Mouse (Mus musculus): Measurements from ENCODE around the gene Gadd45a.
"Not testable (repeated sequence)": the region's sequence is repeated elsewhere in the genome, so short reads cannot be mapped to it uniquely, and the experiment has no call there.

Gadd45a gene

GRCm38 (mm10) chr6:67019001-67019400, 18.3 kb downstream of the Gadd45a start:
- not testable (repeated sequence) for DNase-seq (ENCODE audit: low spot score)

- no peak for DNase-seq (ENCODE audit: low spot score)
These were observed 18.9 kb downstream of the Gadd45a start for GRCm38 (mm10) chr6:67018365-67018764.

DNA sequence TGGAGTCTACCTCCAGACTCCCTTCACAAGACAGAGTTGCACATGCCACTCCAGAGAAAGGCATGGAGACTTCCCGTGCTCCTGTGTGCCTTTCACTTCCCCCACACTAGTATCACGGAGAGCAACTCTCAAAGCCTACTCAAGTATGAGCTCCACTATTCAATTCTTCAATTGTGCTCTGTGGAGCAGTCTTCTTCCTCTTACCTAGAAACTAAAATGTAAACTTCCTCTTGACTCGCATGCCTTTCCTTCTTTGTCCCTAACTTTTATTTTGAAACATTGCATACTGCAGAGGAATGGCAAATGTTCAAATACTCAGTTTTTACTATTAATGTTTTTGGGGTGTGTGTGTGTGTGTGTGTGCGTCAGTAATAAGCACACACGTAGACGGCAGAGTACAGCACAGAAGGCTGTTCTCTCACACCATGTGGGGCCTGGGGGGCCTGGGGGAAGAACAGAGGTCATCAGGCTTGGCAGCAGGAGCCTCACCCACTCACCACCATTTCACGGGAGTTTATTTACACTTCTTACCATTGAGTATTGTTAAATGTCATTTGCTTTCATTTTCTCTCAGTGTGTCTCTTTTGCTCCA, 20.6 kb downstream of the Gadd45a start:
- no peak for DNase-seq (ENCODE audit: low spot score)

GRCm38 (mm10) chr6:67015739-67016519, 21.3 kb downstream of the Gadd45a start:
- DNase-seq (ENCODE audit: low spot score), result no peak

DNA sequence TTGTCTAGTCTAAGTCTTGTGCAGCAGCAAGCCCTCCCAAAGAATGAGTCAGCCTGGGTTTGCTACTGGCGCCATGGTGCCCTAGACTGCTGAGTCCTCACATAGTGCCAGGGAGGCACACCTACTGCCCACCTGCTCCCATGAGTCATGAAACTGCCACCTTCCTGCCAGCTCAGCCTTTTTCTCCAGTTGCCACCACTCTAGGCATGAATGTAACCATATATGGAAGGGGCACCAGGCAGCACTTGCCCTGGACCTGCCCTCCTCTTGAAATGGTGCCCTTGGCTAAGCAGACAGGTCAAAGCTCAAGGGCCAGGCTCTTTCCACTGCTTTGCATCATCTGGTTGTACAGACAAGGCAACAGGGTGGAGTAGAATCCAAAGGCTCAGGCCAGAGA, 22.6 kb downstream of the Gadd45a start:
- no peak for DNase-seq (ENCODE audit: low spot score)

DNA sequence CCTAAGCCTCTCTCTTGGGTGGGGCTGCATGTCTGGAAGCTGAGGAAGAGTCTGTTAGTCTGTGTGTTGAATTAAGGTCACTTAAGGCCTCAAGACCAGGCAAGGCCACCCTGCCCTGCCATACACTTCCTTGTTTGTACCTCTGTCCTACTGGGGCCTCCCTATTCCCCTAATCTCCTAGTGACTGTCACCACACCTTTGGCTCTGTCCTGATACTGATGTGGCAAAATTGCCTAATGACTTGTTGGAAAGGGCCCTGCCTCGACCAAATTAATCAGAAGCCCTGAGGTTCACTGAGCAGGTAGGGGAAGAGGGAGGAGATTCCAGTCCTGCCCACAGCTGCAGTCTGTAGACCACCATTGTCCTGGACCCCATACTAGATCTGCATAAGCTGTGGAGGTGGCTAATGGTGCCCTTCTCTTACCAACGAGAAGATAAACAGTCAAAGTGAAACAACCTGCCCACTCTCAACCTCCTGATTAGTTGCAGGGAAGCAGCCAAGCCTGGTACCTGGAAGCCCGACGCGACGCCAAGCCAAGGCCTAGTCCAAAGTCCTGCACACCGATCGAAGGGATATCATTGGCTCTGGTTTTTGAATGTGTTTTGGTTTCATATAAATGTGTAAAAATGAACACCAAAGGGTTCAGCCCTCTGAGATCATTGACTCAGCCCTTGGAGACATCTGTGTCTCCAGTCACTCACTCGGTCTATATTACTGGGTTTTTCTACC, 23.1 kb downstream of the Gadd45a start:
- DNase-seq (ENCODE audit: low spot score), result no peak

DNA sequence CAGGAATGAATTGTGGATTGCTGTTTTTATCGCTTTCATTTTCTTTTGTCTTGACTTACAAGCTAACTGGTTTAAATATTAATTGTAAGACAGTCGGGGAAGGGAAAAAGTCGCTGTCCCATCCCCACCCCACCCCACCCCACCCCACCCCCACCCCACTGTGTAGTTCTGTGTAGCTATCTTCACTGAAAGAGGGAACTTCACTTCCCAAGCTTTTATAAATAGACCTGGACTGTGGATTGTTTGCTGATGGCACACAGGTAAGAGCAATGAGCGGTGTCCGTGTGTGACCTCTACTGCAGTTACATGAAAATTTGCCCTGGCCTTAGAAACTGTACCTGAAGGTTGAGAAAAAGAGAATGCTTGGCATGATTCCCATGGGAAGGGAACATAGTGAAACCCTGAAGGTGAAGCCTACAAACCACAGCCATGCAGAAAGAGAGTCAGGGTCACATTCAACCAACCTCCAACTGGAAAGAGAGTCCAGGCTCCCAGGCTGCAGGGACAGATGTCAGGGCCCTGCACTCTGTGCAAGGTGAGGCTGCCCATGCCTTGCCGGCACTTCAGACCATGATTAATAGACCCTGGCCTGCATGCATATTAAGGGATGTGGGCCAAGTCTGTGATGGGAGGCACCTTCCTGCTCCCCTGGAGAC, 23.8 kb downstream of the Gadd45a start:
- no peak for DNase-seq (ENCODE audit: low spot score)

DNA sequence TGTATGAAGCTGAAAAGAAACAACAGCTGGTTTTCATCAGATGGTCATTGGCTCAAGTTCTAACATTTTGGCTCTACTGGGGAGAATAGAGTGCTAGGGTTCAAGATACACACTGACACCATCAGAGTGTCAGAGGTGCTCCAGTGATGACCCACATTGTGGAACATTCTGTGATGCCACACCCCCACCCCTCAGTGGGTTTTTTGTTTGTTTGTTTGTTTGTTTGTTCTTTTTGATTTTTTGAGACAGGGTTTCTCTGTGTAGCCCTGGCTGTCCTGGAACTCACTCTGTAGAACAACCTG, 26.1 kb downstream of the Gadd45a start:
- no peak for DNase-seq (ENCODE audit: low spot score)

DNA sequence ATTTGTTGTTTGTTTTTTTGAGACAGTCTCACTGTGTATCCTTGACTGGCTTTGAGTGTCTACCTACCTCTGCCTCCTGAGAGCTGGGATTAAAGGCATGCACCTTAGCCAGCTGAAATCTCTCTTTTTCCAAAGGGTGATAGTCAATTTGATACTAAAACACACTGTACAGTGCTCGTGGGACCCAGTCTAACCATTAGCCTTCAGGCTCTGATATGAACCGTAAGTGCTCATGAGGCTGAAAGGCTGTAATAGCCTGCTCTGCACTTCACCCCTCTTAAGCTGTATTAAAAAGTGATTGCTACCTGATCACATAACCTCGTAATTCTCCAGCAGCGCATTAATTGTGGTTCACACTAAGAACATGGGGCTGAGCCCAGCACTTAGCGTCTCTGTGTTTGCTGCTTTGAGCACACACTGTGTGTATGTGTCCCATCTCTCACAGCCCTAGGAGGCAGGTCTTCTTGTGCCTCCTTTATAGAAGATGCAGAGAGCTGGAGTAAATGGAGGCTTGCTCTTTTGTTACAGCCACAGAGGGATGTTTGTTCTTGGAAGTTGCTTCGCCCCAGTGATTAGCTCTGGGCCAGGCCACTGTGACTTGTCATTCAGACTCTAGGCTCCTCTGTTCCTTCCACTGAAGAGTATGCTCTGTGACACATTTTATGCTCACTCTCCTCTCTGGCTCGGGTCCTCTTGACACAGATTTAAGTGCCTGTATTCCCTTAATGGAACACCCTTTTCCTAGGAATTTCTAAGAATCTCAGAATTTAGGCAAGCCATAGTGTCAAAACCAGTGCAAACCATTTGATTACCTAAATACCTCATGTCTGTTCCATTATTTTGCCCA, 26.7 kb downstream of the Gadd45a start:
- DNase-seq (ENCODE audit: low spot score), result no peak

DNA sequence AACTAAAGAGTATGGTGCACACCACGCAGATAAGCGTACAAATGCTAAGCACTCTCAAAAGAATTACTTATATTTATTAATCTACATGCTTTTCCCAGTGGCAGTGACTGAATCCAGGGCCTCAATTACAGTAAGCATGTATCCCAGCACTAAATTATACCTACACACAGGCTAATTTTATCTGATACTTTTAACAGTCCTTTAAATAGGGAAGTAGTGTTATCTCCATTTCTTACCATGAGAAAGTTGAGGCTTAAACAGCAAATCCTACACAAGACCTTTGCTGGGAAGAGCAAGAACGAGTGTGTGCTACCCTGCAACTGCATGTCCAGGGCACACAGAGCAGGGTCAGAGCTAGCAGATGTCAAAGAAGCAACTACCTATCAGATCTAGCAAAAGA, 27.4 kb downstream of the Gadd45a start:
- no peak for DNase-seq (ENCODE audit: low spot score)

DNA sequence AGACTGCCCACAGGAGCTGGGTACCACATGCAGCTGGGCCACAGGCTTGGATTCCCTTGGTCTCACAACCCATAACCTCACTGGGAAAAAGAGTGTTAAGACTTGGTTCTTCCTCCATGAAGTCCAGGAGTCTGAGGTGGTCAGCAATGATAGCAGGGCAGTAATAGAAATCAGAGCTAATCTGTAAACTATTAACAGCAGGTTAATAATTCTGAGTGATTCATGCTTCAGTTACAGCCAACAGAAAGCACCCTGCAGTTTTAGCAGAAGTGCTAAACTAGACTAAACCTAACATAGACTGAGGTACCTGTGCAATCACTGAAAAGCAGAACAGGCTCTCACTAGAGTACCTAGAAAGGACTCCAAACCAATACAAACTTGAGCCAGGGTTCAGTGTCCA, 37.5 kb downstream of the Gadd45a start:
- no peak for DNase-seq (ENCODE audit: low spot score)

- DNase-seq (ENCODE audit: low spot score), result no peak
These were observed 38.6 kb downstream of the Gadd45a start for GRCm38 (mm10) chr6:66998645-66999044.

- no peak for DNase-seq (ENCODE audit: low spot score)
These were observed 41.0 kb downstream of the Gadd45a start for GRCm38 (mm10) chr6:66996257-66996656.

- DNase-seq (ENCODE audit: low spot score), result no peak
These were observed 41.4 kb downstream of the Gadd45a start for GRCm38 (mm10) chr6:66995825-66996224.

- no peak for DNase-seq (ENCODE audit: low spot score)
These were observed 42.3 kb downstream of the Gadd45a start for GRCm38 (mm10) chr6:66994981-66995380.

DNA sequence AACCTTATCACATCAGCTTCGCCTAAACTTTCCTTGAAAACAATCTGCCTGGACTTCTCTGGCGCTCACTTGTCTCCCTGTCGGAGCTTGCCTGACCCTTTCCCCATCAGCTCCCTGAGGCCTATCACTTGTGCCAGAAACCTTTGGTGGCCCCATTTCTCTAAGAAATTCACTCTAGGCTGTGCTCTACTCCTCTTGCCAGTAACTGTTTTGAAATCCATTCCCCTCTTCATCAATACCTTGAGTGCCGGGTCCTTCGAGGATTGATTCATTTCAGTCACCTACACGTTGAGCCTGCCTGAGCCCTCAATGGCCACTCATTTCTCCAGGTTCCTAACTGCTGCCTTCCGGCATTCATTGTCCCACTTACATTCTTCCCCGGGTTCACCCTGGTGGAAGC, 44.5 kb downstream of the Gadd45a start:
- no peak for DNase-seq (ENCODE audit: low spot score)

GRCm38 (mm10) chr6:66992232-66992631, 45.0 kb downstream of the Gadd45a start:
- no peak for DNase-seq (ENCODE audit: low spot score)

DNA sequence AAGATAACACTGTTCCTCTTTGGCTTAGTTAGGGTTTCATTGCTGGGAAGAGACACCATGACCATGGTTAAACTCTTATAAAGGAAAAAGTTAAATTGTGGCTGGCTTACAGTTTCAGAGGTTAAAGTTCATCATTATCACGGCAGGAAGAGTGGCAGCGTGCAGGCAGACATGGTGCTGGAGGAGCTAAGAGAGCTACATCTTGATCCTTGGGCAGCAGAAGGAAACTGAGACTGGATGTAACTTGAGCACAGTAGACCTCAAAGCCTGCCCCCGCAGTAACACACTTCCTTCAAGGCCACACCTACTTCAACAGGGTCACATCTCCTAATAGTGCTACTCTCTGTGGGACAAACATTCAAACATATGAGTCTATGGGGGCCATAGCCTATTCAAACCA, 47.7 kb downstream of the Gadd45a start:
- no peak for DNase-seq (ENCODE audit: low spot score)

GRCm38 (mm10) chr6:66989037-66989436, 48.2 kb downstream of the Gadd45a start:
- DNase-seq (ENCODE audit: low spot score), result no peak

DNA sequence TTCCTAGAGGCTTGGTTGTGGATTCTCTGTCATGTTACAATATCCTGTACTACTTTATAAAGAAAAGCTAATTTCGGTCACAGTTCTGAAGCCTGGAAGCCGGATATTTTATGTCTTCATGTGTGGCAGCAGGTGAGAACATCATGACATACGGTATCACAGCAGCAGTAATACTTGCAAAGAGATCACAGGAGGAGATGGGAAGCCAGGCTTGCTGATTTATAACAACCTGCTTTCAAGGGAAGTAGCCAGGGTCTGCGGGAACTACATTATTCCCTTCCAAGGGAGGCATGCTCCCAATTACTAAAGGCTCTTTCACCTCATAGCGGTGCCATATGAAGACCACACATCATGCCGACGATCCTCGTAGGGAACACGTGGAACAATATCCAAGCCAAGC, 48.9 kb downstream of the Gadd45a start:
- DNase-seq (ENCODE audit: low spot score), result no peak

DNA sequence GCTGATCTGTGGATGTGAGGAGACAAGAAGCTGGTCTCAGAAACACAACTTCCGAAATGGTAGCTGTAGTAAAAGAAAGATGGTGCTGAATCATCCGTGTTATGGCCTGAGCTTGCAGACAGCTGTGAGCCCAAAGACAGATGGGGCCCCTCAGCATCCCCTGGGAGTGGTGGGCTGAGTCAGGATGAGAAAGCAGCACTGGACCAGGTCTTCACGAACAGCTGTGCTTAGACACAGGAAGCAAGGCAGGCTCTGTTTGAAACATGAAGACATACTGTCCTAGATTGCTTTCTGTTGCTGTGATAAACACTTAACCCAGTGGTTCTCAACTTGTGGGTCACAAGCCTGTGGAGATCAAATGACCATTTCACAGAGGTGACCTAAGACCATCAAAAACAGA, 49.6 kb downstream of the Gadd45a start:
- no peak for DNase-seq (ENCODE audit: low spot score)

GRCm38 (mm10) chr6:66986063-66986462, 51.2 kb downstream of the Gadd45a start:
- DNase-seq (ENCODE audit: low spot score), result no peak
